Mouse (Mus musculus): ENCODE measurements around the gene Rsrp1. TPM values are rescaled to one million over a fixed set of nuclear protein-coding genes. Genes with fewer than 3 reads are reported as not detected.
"Not testable (repeated sequence)": the region's sequence is repeated elsewhere in the genome, so short reads cannot be mapped to it uniquely, and the experiment has no call there.

Gene Rsrp1
- polyA plus RNA-seq (2015; fragmentation: Nextera tagmentation; extraction: Ambion mirVana) = 450 and 479 TPM in 2 replicates

DNA sequence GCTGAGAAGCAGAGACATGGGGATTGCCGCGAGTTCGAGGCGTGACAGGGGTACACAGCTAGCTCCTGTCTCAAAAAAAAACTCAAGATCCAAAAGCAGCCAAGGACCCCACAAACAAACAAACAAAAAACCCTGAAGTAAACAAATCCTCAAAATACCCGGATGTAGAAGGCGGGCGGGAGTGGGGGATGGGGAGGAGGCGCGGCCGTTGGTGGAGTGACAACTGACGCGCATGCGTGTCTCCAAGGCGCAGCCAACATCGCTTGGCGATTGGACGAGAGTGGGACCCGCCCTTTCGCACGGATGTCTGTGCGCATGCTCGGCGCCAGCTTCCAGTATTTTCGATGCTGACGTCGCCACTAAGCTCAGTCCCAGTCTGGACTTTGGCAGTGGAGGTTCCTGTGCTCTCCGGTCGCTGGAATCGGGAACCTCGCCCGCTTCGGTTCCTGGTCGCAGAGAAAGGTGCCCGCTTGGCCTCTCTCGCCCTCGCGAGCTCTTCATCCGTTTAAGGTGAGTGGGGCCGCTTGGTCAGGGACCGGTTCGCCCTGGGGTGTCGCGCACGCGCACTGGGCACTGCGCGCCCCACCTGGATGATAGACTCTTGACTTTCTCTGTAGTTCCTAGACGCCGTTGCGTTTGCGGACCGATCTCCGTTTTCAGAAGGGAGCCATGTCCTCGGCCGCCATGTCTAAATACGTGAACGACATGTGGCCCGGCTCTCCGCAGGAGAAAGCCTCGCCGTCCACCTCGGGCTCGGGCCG is at the start of gene Rsrp1:
Gene Rsrp1, plus strand, starts transcription at position 335 of the 761 bp plus-strand sequence.
- WGBS = 0% methylated on average over 64 of the region's 64 CpGs
- Histone ChIP-seq H3K4me1 (replicated peaks) (peaks cover 14% of the 10 kb centered on the region), H3K4me2 (replicated peaks) (peak within 1 kb of the TSS; percentile 65), H3K27ac (peak within 1 kb of the TSS; percentile 95), H3K4me3 (replicated peaks) (peak within 1 kb of the TSS; percentile 68), H3K27me3 (replicated peaks) (no peaks in the 10 kb centered on the region), H3K9ac (peak within 1 kb of the TSS; percentile 75), H3K9me3 (no peaks in the 10 kb centered on the region), H3K36me3 (peaks cover 11% of the 10 kb centered on the region)
- ATAC-seq = peak; percentile 95

GRCm38 (mm10) chr4:134876171-134876570 is 47.2 kb upstream of the Rsrp1 start:
- no peak for ATAC-seq
- no peak overlapping the region for H3K27ac ChIP-seq
- H3K4me1 ChIP-seq (replicated peaks) = peaks cover 8% of the 10 kb centered on the region
- H3K9me3 ChIP-seq = no peaks in the 10 kb centered on the region
- no peak overlapping the region for H3K4me2 ChIP-seq (replicated peaks)
- no peak overlapping the region for H3K9ac ChIP-seq
- no peaks in the 10 kb centered on the region for H3K36me3 ChIP-seq
- H3K27me3 ChIP-seq (replicated peaks) = no peaks in the 10 kb centered on the region
- H3K4me3 ChIP-seq (replicated peaks) = no peak overlapping the region
- 76% methylated on average over 9 of the region's 9 CpGs for WGBS

- H3K4me2 ChIP-seq (replicated peaks) = peak overlapping the region; percentile 73
- no peaks in the 10 kb centered on the region for H3K36me3 ChIP-seq
- WGBS = 4% methylated on average over 17 of the region's 17 CpGs
- H3K9ac ChIP-seq = peak overlapping the region; percentile 28; the same call in 1 of the 2 replicates
- H3K27me3 ChIP-seq (replicated peaks) = no peaks in the 10 kb centered on the region
- peak; percentile 45; the same call in 1 of the 2 replicates for ATAC-seq
- peak overlapping the region; percentile 31 for H3K4me3 ChIP-seq (replicated peaks)
- H3K4me1 ChIP-seq (replicated peaks) = peaks cover 8% of the 10 kb centered on the region
- H3K9me3 ChIP-seq = no peaks in the 10 kb centered on the region
- H3K27ac ChIP-seq = no peak overlapping the region
These were observed 43.9 kb upstream of the Rsrp1 start for GRCm38 (mm10) chr4:134879410-134879981.

GRCm38 (mm10) chr4:134880041-134880440 is 43.4 kb upstream of the Rsrp1 start:
- Histone ChIP-seq H3K4me2 (replicated peaks) (peak overlapping the region; percentile 73), H3K27ac (no peak overlapping the region), H3K4me1 (replicated peaks) (peaks cover 8% of the 10 kb centered on the region), H3K4me3 (replicated peaks) (no peak overlapping the region), H3K9ac (no peak overlapping the region), H3K9me3 (no peaks in the 10 kb centered on the region), H3K36me3 (no peaks in the 10 kb centered on the region), H3K27me3 (replicated peaks) (no peaks in the 10 kb centered on the region)
- 33% methylated on average over 6 of the region's 6 CpGs for WGBS
- no peak for ATAC-seq

DNA sequence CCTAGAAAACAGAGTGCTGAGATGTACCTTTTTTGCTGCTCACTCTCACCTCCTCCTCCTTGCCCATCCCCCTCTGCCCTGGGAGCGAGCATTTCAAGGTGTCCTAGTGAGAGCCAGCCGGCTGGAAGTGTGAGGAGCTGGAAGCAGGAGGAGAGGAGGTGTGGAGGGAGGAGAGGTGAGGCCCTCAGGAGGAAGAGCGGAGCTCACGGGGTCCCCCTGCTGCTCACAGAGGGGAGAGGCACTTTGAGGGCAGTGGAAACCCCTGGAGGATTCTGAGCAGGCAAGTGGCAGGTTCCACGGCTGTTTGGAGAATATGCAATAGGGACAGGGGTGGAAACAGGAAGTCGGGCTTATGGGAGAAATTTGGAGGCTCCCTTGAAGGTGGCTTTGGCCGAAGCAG is 40.1 kb upstream of the Rsrp1 start:
- Histone ChIP-seq H3K36me3 (no peaks in the 10 kb centered on the region), H3K27ac (no peak overlapping the region), H3K4me1 (replicated peaks) (peaks cover 8% of the 10 kb centered on the region), H3K9ac (no peak overlapping the region), H3K4me3 (replicated peaks) (no peak overlapping the region), H3K9me3 (no peaks in the 10 kb centered on the region), H3K27me3 (replicated peaks) (no peaks in the 10 kb centered on the region), H3K4me2 (replicated peaks) (no peak overlapping the region)
- no peak for ATAC-seq
- WGBS = 28% methylated on average over 7 of the region's 7 CpGs

DNA sequence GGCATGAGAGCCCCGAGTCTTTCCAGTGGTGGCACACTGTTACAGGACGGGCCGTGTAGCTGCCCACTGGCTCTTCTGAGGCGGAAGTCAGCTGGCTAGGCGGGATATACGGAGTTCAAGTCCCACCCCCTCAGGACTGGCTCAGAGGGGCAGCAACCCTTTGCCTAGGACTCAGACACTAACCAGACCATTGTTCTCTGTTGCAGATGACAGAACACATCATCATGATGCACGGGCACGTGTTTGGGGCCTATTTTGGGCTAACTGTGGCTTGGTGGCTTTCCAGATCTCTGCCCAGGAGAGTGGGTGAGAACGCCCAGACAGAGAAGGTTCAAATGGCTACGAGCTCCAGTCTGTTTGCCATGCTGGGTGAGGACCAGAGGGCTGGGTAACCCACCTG is 39.6 kb upstream of the Rsrp1 start:
- no peaks in the 10 kb centered on the region for H3K36me3 ChIP-seq
- H3K9me3 ChIP-seq = no peaks in the 10 kb centered on the region
- no peak overlapping the region for H3K4me2 ChIP-seq (replicated peaks)
- no peaks in the 10 kb centered on the region for H3K27me3 ChIP-seq (replicated peaks)
- no peak for ATAC-seq
- 79% methylated on average over 10 of the region's 10 CpGs for WGBS
- no peak overlapping the region for H3K9ac ChIP-seq
- no peak overlapping the region for H3K4me3 ChIP-seq (replicated peaks)
- H3K4me1 ChIP-seq (replicated peaks) = peaks cover 8% of the 10 kb centered on the region
- H3K27ac ChIP-seq = no peak overlapping the region

GRCm38 (mm10) chr4:134884364-134884763 is 39.0 kb upstream of the Rsrp1 start:
- no peak for ATAC-seq

GRCm38 (mm10) chr4:134892096-134892495 is 31.3 kb upstream of the Rsrp1 start:
- Histone ChIP-seq H3K4me3 (replicated peaks) (no peak overlapping the region), H3K9me3 (no peaks in the 10 kb centered on the region), H3K27me3 (replicated peaks) (no peaks in the 10 kb centered on the region), H3K36me3 (peaks cover 5% of the 10 kb centered on the region; the same call in 1 of the 2 replicates), H3K4me2 (replicated peaks) (no peak overlapping the region), H3K27ac (no peak overlapping the region), H3K4me1 (replicated peaks) (no peaks in the 10 kb centered on the region), H3K9ac (no peak overlapping the region)
- ATAC-seq = no peak
- 74% methylated on average over 6 of the region's 6 CpGs for WGBS

More at GRCm38 (mm10) chr4:134884364-134884763, 39.0 kb upstream of the Rsrp1 start:
- Histone ChIP-seq H3K36me3 (no peaks in the 10 kb centered on the region), H3K4me1 (replicated peaks) (peaks cover 5% of the 10 kb centered on the region), H3K4me2 (replicated peaks) (no peak overlapping the region), H3K9ac (no peak overlapping the region), H3K27me3 (replicated peaks) (no peaks in the 10 kb centered on the region), H3K9me3 (no peaks in the 10 kb centered on the region), H3K4me3 (replicated peaks) (no peak overlapping the region), H3K27ac (no peak overlapping the region)
- 92% methylated on average over 4 of the region's 4 CpGs for WGBS

GRCm38 (mm10) chr4:134897256-134897655 is 26.1 kb upstream of the Rsrp1 start:
- Histone ChIP-seq H3K4me1 (replicated peaks) (no peaks in the 10 kb centered on the region), H3K36me3 (peaks cover 27% of the 10 kb centered on the region), H3K4me3 (replicated peaks) (no peak overlapping the region), H3K27me3 (replicated peaks) (no peaks in the 10 kb centered on the region), H3K4me2 (replicated peaks) (no peak overlapping the region), H3K9me3 (no peaks in the 10 kb centered on the region), H3K27ac (no peak overlapping the region), H3K9ac (no peak overlapping the region)
- ATAC-seq = no peak
- 82% methylated on average over 6 of the region's 6 CpGs for WGBS

DNA sequence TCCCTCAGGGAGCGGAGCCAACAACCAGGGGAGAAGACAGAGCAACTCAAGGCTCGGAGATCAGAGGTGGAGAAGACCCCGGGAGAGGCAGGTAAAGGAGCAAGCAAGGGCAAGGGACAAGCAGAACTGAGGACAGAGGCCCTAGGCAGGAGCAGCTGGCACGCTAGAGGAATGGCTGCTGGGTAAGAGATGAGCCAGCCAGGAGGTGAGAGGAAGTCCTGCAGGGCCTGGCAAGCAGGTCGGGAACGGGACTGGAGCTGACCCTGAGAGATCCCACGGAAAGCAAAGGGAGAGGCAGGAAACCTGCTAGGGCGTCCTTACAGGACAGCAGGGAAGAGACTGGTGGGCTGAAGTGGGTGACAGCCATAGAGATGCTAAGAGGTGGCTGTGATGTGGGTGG is 22.3 kb upstream of the Rsrp1 start:
- H3K27ac ChIP-seq = no peak overlapping the region
- H3K27me3 ChIP-seq (replicated peaks) = no peaks in the 10 kb centered on the region
- no peak for ATAC-seq
- H3K4me3 ChIP-seq (replicated peaks) = no peak overlapping the region
- WGBS = 87% methylated on average over 8 of the region's 8 CpGs
- H3K4me2 ChIP-seq (replicated peaks) = no peak overlapping the region
- H3K4me1 ChIP-seq (replicated peaks) = no peaks in the 10 kb centered on the region
- no peaks in the 10 kb centered on the region for H3K9me3 ChIP-seq
- H3K9ac ChIP-seq = no peak overlapping the region
- H3K36me3 ChIP-seq = peaks cover 50% of the 10 kb centered on the region

DNA sequence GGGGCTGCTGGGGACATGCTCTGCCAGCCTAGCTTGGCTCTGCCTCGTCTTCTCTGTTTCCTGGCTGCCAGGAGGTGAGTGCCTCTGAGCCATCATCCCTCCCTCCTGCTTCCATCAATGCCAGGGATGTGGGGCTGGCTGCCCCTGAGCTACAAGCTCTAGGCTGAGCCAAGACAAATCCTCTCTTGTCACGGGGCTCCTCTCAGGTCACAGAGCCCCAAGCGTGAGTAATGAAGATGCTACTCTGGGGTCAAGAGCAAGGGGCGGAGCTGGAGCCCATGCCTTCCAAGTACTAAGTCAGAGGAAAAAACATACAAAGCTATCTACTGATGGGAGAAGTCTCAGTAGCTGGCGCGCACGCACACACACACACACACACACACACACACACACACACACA is 20.3 kb upstream of the Rsrp1 start:
- Histone ChIP-seq H3K36me3 (peaks cover 45% of the 10 kb centered on the region), H3K27me3 (replicated peaks) (no peaks in the 10 kb centered on the region), H3K27ac (no peak overlapping the region), H3K4me1 (replicated peaks) (no peaks in the 10 kb centered on the region), H3K9ac (no peak overlapping the region), H3K4me3 (replicated peaks) (no peak overlapping the region), H3K9me3 (no peaks in the 10 kb centered on the region), H3K4me2 (replicated peaks) (no peak overlapping the region)
- no peak for ATAC-seq
- WGBS = 75% methylated on average over 7 of the region's 7 CpGs

- H3K9me3 ChIP-seq; ATAC-seq; H3K4me3 ChIP-seq (replicated peaks); H3K9ac ChIP-seq; H3K27ac ChIP-seq; H3K4me2 ChIP-seq (replicated peaks); H3K27me3 ChIP-seq (replicated peaks): not testable (repeated sequence)
- H3K36me3 ChIP-seq = peaks cover 20% of the 10 kb centered on the region
- peaks cover 12% of the 10 kb centered on the region for H3K4me1 ChIP-seq (replicated peaks)
- WGBS = 99% methylated on average over 6 of the region's 8 CpGs
These were observed 12.0 kb upstream of the Rsrp1 start for GRCm38 (mm10) chr4:134911406-134911805.

DNA sequence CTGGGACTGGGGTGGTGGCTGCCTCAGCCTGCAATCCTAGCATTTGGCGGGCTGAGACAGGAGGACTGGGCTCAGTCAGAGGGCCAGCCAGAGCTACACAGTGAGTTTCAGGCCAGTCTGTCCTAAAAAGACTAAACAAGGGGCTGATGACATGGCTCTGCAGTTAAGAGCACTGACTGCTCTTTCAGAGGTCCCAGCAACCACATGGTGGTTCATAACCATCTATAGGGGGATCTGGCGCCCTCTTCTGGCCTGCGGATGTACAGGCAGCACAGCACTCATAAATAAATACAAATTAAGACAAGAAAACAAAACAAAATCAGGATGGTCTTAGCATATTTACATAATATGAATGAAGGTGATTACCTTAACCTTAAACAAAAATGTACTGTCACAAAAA is 10.0 kb upstream of the Rsrp1 start:
- Histone ChIP-seq H3K36me3 (peaks cover 16% of the 10 kb centered on the region), H3K4me2 (replicated peaks) (peak overlapping the region; percentile 71), H3K4me1 (replicated peaks) (peaks cover 12% of the 10 kb centered on the region), H3K27ac (no peak overlapping the region), H3K4me3 (replicated peaks) (peak overlapping the region; percentile 1; the same call in 1 of the 2 replicates), H3K27me3 (replicated peaks) (no peaks in the 10 kb centered on the region), H3K9ac (no peak overlapping the region), H3K9me3 (no peaks in the 10 kb centered on the region)
- WGBS = 35% methylated on average over 3 of the region's 3 CpGs
- no peak for ATAC-seq
